Mouse (Mus musculus) liver, adult 2 months (tissue): ENCODE results near the gene Fam168b. TPM values are rescaled to one million over a fixed set of nuclear protein-coding genes. Genes with fewer than 3 reads are reported as not detected.
A peak's percentile ranks its signal among the peaks of the same experiment; 100 is the strongest.

ENCODE experiments used
- DNase-seq: peaks from one replicate; pipeline ENCODE4 v3.0.0-alpha.2; 2011; ENCODE audit warnings: low read depth, low spot score; ENCODE audit errors: extremely low read depth
- H3K27ac ChIP-seq: fragments of 200-500 bp; replicated peaks from 2 replicates; pipeline ENCODE4 v1.5.1; 2012; ENCODE audit warnings: low read depth, mild to moderate bottlenecking, control low read depth, inconsistent platforms, low read length; ENCODE audit not compliant: insufficient read depth
- H3K27me3 ChIP-seq: fragments of 200-500 bp; 2 replicates; pipeline ENCODE4 v1.6.1; 2012; ENCODE audit warnings: mild to moderate bottlenecking, moderate library complexity, low read length, inconsistent platforms; ENCODE audit not compliant: control insufficient read depth, insufficient read depth
- H3K36me3 ChIP-seq: fragments of 200-500 bp; 2 replicates; pipeline ENCODE4 v1.6.1; 2012; ENCODE audit warnings: low read length, inconsistent platforms; ENCODE audit not compliant: control insufficient read depth, insufficient read depth
- H3K4me1 ChIP-seq: fragments of 200-500 bp; 2 replicates; pipeline ENCODE4 v1.6.1; 2011; ENCODE audit warnings: low read length; ENCODE audit not compliant: control insufficient read depth, insufficient read depth
- H3K4me3 ChIP-seq: fragments of 200-500 bp; 2 replicates; pipeline ENCODE4 v1.5.1; 2011; ENCODE audit warnings: low read depth, mild to moderate bottlenecking, control low read depth, low read length, moderate library complexity; ENCODE audit not compliant: insufficient read depth
- H3K79me2 ChIP-seq: fragments of 200-500 bp; 2 replicates; pipeline ENCODE4 v1.6.1; 2012; ENCODE audit warnings: inconsistent platforms, mild to moderate bottlenecking, low read length, moderate library complexity; ENCODE audit not compliant: control insufficient read depth, insufficient read depth
- H3K9ac ChIP-seq: fragments of 200-500 bp; 2 replicates; pipeline ENCODE4 v1.6.1; 2012; ENCODE audit warnings: low read depth, mild to moderate bottlenecking, control low read depth, inconsistent platforms, low read length
- CTCF ChIP-seq: fragments of 200-500 bp; IDR thresholded peaks from 2 replicates; pipeline ENCODE4 v1.5.1; 2011; ENCODE audit warnings: low read depth, low read length, control low read depth
- POLR2A ChIP-seq: fragments of 200-500 bp; IDR thresholded peaks from 2 replicates; pipeline ENCODE4 v1.6.1; 2011; ENCODE audit warnings: low read length, control low read depth; ENCODE audit not compliant: insufficient read depth; ENCODE audit errors: extremely low read depth
- WGBS: fragments of 180-500 bp; shearing (Covaris S2); methylation state at CpG from one replicate; pipeline ENCODE4 v1.1.7; 2018; 5-methylcytosine and 5-hydroxymethylcytosine counted together
- polyA plus RNA-seq: library from polyadenylated mRNA; depleted of rRNA; stranded (reverse); fragments of >200 nt; gene quantifications from 2 replicates; pipeline ENCODE4 v1.2.3, GENCODE M21; 2012
- total RNA-seq: library from RNA; depleted of rRNA; stranded (reverse); fragments of >200 nt; gene quantifications from 2 replicates; pipeline ENCODE4 v1.2.3, GENCODE M21; 2014

The Fam168b gene
- total and polyA plus RNA-seq, 2 experiments = 16.6 to 105 TPM

DNA sequence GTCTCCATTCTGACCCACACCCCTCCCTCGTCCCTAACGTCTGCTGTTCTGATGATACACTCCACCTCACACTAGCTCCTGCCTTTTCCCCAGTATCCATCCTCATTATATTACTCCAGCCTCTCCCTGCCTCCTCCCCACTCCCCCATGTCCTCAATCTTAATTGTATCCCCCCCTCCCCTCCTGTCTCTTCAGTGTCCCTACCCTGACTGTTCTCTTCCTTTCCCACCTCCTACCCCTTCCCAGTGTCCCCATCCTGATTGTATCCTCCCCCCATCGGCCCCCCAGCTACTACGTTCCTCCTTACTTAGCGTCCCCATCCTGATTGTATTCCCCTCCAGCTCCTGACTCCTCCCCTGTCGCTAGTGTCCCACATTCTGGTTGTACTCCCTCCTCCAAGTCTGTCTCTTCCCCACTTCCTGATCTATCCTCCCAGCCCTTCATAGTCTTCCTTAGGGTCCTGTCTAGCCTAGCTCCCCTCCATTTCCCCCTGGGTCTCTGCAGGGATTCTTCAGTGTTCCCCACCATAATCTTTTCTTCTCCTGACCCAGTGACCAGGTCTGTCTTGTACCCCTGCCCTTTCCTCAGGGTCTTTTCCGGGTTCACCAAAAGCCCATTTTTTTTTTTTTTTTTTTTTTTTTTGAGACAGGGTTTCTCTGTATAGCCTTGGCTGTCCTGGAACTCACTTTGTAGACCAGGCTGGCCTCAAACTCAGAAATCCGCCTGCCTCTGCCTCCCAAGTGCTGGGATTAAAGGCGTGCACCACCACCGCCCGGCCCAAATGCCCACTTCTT lies 7.7 kb upstream of the Fam168b start:
- no peak for TF ChIP-seq CTCF
- no peak for TF ChIP-seq POLR2A
- Histone ChIP-seq H3K27me3 (no peaks in the 10 kb centered on the region), H3K4me1 (peaks cover 6% of the 10 kb centered on the region; the same call in 1 of the 2 replicates), H3K79me2 (no peaks in the 10 kb centered on the region), H3K4me3 (peak overlapping the region; percentile 78), H3K36me3 (no peaks in the 10 kb centered on the region), H3K9ac (peak overlapping the region; percentile 48), H3K27ac (no peak overlapping the region; the same call in 1 of the 2 replicates)
- no peak for DNase-seq
- 56% methylated on average over 11 of the region's 11 CpGs for WGBS

DNA sequence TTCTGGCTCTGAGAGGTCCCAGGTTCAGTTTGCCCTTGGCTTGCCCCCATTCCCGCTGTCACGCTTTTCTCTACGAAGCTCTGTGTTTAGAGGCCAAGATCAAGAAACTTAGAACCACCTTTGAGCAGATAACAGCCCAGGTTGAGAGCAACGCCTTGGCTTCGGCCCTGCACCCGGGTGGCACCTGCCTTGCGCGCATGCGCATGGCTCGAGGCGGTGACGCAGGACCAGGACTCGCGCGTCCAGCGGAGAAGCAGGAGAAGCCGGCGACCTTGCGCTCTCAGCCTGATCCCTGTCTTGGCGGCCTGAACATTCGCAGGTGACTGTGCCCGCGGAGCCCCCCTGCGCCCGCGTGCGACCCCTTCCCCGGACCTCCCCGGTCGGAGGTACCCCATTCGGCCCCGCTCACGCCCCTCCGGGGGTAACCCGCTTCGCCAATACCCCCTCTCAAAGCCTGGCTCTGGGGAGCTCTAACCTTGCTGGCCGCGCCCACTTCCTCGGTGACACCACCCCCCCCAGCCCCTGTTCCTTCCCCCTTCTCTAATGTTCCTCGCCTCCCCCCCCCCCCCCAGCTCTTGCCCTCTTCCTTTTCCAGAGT lies 7.0 kb upstream of the Fam168b start, which contains the start of gene Plekhb2:
TSS of gene Plekhb2 (plus strand) at position 232 of the 598 bp plus-strand sequence.
- Histone ChIP-seq H3K4me1 (peaks cover 3% of the 10 kb centered on the region; the same call in 1 of the 2 replicates), H3K36me3 (no peaks in the 10 kb centered on the region), H3K79me2 (no peaks in the 10 kb centered on the region), H3K9ac (peak within 1 kb of the TSS; percentile 95), H3K27me3 (no peaks in the 10 kb centered on the region), H3K4me3 (peak within 1 kb of the TSS; percentile 78), H3K27ac (peak within 1 kb of the TSS; percentile 55; the same call in 1 of the 2 replicates)
- no peak for TF ChIP-seq CTCF
- no peak for TF ChIP-seq POLR2A
- DNase-seq = peak; percentile 67
- under 1% methylated on average over 39 of the region's 40 CpGs for WGBS

DNA sequence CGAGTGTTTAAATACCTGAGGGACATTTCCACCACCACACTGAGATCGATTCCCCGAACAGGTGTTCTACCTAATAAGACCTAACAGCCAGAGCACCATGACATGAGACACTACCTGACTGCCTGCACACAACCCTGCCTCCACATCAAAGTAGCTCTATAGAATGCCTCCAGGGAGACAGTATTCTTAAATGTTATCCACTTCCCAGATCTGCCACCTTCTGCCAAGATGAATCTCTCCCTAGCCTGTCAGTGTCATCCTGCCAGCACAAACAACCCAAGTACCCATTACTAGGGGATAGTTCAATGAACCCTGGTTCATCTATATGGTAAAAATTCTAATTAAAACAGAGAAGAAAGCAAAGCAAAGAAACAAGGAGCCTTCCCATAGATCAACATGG lies 4.2 kb upstream of the Fam168b start:
- no peak overlapping the region for H3K27ac ChIP-seq
- 91% methylated on average over 3 of the region's 3 CpGs for WGBS

DNA sequence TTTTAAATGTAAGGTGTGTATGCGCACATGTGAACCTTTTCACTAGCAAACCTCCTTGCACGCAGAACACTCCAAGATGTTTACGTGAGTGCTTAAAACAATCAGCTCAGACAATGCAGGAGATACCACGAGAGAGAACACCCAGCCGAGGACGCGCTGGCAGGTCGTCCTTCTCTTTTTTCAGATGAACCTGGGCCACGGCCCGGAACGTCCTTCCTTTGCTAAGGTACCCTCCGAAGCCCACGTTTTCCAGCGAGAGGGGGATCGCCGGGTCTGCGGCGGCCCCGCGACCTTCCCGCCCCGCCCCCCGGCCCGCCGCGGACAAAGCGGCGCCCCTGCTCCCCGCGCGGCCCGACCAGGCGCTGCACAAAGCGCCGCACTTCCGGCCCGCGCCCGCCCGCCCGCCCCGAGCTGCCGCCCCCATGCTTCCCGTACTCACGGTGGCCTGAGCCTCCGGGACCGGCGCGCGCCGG lies 440 bp downstream of the Fam168b start:
- no peak for DNase-seq
- Histone ChIP-seq H3K79me2 (peaks cover 20% of the 10 kb centered on the region; the same call in 1 of the 2 replicates), H3K27ac (peak overlapping the region; percentile 92), H3K4me1 (peaks cover 13% of the 10 kb centered on the region), H3K27me3 (no peaks in the 10 kb centered on the region), H3K4me3 (peak overlapping the region; percentile 89), H3K36me3 (no peaks in the 10 kb centered on the region), H3K9ac (peak overlapping the region; percentile 98)
- 1% methylated on average over 39 of the region's 51 CpGs for WGBS
- TF ChIP-seq CTCF (no peak), POLR2A (no peak)

More for the DNA sequence above, 4.2 kb upstream of the Fam168b start:
- no peak overlapping the region for H3K9ac ChIP-seq
- H3K79me2 ChIP-seq = no peaks in the 10 kb centered on the region; the same call in 1 of the 2 replicates
- H3K4me3 ChIP-seq = no peak overlapping the region
- no peak for DNase-seq
- H3K27me3 ChIP-seq = no peaks in the 10 kb centered on the region
- H3K36me3 ChIP-seq = no peaks in the 10 kb centered on the region
- no peak for TF ChIP-seq POLR2A
- TF ChIP-seq CTCF = no peak
- H3K4me1 ChIP-seq = peaks cover 6% of the 10 kb centered on the region; the same call in 1 of the 2 replicates

DNA sequence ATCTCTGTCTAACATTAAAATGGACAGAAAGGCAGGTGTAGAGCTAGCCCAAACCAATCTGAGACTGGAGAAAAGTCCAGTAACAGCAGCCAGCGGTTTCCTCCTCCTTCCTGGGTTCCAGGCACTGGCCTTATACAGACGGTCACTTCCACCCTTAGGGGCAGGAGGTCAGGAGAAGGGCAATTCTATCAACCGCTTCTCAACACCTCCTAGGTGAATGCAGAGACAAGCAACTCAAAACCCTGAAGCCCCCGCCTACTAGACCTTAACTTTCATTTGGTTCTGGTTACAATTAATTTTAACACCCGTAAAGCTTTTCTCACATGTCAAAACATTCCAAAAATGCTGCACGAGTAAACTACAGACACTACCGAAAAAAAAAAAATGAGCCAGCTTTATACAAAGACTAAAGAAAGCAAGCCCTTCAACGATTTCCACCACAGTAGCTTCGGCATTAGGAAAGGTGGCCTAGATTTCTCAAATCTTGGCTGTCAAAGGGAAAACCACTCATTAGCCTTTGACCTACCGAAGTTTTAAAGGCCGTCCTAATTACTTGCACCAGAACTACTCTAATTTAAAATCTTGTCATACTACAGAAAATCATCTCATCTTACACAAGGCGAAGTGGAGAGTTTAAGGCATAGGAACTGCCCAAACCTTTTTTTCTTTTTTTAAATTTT lies 1.0 kb downstream of the Fam168b start:
- DNase-seq = peak; percentile 47
- H3K4me1 ChIP-seq = peaks cover 16% of the 10 kb centered on the region
- peak overlapping the region; percentile 98; the same call in 1 of the 2 replicates for H3K9ac ChIP-seq
- H3K36me3 ChIP-seq = no peaks in the 10 kb centered on the region
- H3K27ac ChIP-seq = peak overlapping the region; percentile 63
- TF ChIP-seq CTCF (no peak), POLR2A (no peak)
- 2% methylated on average over 12 of the region's 12 CpGs for WGBS
- H3K4me3 ChIP-seq = peak overlapping the region; percentile 89
- H3K79me2 ChIP-seq = peaks cover 23% of the 10 kb centered on the region; the same call in 1 of the 2 replicates
- no peaks in the 10 kb centered on the region for H3K27me3 ChIP-seq
